Mouse (Mus musculus) hindbrain, embryonic 15.5 days (tissue): ENCODE results near the gene Tomm22. TPM values are rescaled to one million over a fixed set of nuclear protein-coding genes. Genes with fewer than 3 reads are reported as not detected.
A peak's percentile ranks its signal among the peaks of the same experiment; 100 is the strongest.
"Not testable (repeated sequence)": the region's sequence is repeated elsewhere in the genome, so short reads cannot be mapped to it uniquely, and the experiment has no call there.

Experiments used
- ATAC-seq: fragments of 200-750 bp; cut with Nextera tagmentation; 2 replicates; pipeline ENCODE4 v1.8.0; 2017; ENCODE audit warnings: low read depth, moderate number of reproducible peaks, moderate TSS enrichment; ENCODE audit not compliant: low FRiP score
- H3K27ac ChIP-seq: fragments of 300-500 bp; sonication (generic); replicated peaks from 2 replicates; pipeline ENCODE4 v1.5.1; 2015; ENCODE audit warnings: mild to moderate bottlenecking, inconsistent platforms
- H3K27me3 ChIP-seq: fragments of 300-500 bp; sonication (generic); 2 replicates; pipeline ENCODE4 v1.6.1; 2015; ENCODE audit warnings: control low read depth, inconsistent platforms
- H3K36me3 ChIP-seq: fragments of 300-500 bp; sonication (generic); 2 replicates; pipeline ENCODE4 v1.6.1; 2015; ENCODE audit warnings: control low read depth, inconsistent platforms
- H3K4me1 ChIP-seq: fragments of 300-500 bp; sonication (generic); replicated peaks from 2 replicates; pipeline ENCODE4 v1.6.1; 2015; ENCODE audit warnings: control low read depth, inconsistent platforms
- H3K4me2 ChIP-seq: fragments of 300-500 bp; sonication (generic); 2 replicates; pipeline ENCODE4 v1.6.1; 2015; ENCODE audit warnings: moderate library complexity, mild to moderate bottlenecking, inconsistent platforms
- H3K4me3 ChIP-seq: fragments of 300-500 bp; sonication (generic); 2 replicates; pipeline ENCODE4 v1.5.1; 2015; ENCODE audit warnings: mild to moderate bottlenecking, inconsistent platforms
- H3K9ac ChIP-seq: fragments of 300-500 bp; sonication (generic); 2 replicates; pipeline ENCODE4 v1.6.1; 2015; ENCODE audit warnings: inconsistent platforms
- H3K9me3 ChIP-seq: fragments of 300-500 bp; sonication (generic); 2 replicates; pipeline ENCODE4 v1.6.1; 2016; ENCODE audit warnings: control low read depth, inconsistent platforms
- WGBS: fragments of 180-500 bp; shearing (Covaris S2); methylation state at CpG from one replicate; pipeline ENCODE4 v1.1.7; 2015; 5-methylcytosine and 5-hydroxymethylcytosine counted together
- polyA plus RNA-seq: library from polyadenylated mRNA; unstranded; fragments of >200 nt; fragmentation: Nextera tagmentation; extraction: Ambion mirVana; gene quantifications from 2 replicates; pipeline ENCODE4 v1.2.1, GENCODE M21; 2015

Gene Tomm22
- polyA plus RNA-seq, 1 experiment from 2014 or later: 224 TPM

- H3K27me3 ChIP-seq: no peaks in the 10 kb centered on the region
- H3K27ac ChIP-seq: no peak overlapping the region
- H3K9me3 ChIP-seq: no peaks in the 10 kb centered on the region
- no peak for ATAC-seq
- H3K4me2 ChIP-seq: no peak overlapping the region
- H3K36me3 ChIP-seq: peaks cover 35% of the 10 kb centered on the region
- H3K4me3 ChIP-seq: no peak overlapping the region
- peaks cover 5% of the 10 kb centered on the region for H3K4me1 ChIP-seq
- no peak overlapping the region for H3K9ac ChIP-seq
- 93% methylated on average over 8 of the region's 8 CpGs for WGBS
Observed at GRCm38 (mm10) chr15:79664666-79665065, 6.0 kb upstream of the Tomm22 start.

- no peak overlapping the region for H3K27ac ChIP-seq
- H3K4me1 ChIP-seq: peaks cover 7% of the 10 kb centered on the region
- no peaks in the 10 kb centered on the region for H3K9me3 ChIP-seq
- no peaks in the 10 kb centered on the region for H3K27me3 ChIP-seq
- no peak overlapping the region for H3K9ac ChIP-seq
- H3K4me2 ChIP-seq: no peak overlapping the region
- 78% methylated on average over 10 of the region's 10 CpGs for WGBS
- no peak overlapping the region for H3K4me3 ChIP-seq
- H3K36me3 ChIP-seq: peaks cover 37% of the 10 kb centered on the region
- no peak for ATAC-seq
Observed at GRCm38 (mm10) chr15:79669195-79669594, 1.5 kb upstream of the Tomm22 start.

- Histone ChIP-seq H3K9ac (peak overlapping the region; percentile 80), H3K27ac (peak overlapping the region; percentile 70), H3K9me3 (no peaks in the 10 kb centered on the region), H3K27me3 (no peaks in the 10 kb centered on the region), H3K4me2 (peak overlapping the region; percentile 83), H3K36me3 (peaks cover 46% of the 10 kb centered on the region), H3K4me3 (peak overlapping the region; percentile 96), H3K4me1 (peaks cover 7% of the 10 kb centered on the region)
- ATAC-seq: peak; percentile 79
- under 1% methylated on average over 31 of the region's 37 CpGs for WGBS
Observed at GRCm38 (mm10) chr15:79670972-79671299, 275 bp downstream of the Tomm22 start.

GRCm38 (mm10) chr15:79671828-79672348, 1.2 kb downstream of the Tomm22 start:
- not testable (repeated sequence) for ATAC-seq, H3K27ac ChIP-seq, H3K4me1 ChIP-seq, H3K27me3 ChIP-seq, H3K9me3 ChIP-seq, H3K9ac ChIP-seq
- WGBS: 84% methylated on average over 11 of the region's 11 CpGs
- Histone ChIP-seq H3K4me2 (peak overlapping the region; percentile 83), H3K4me3 (peak overlapping the region; percentile 96), H3K36me3 (peaks cover 40% of the 10 kb centered on the region)

GRCm38 (mm10) chr15:79677936-79678335, 7.3 kb downstream of the Tomm22 start:
- WGBS: 88% methylated on average over 2 of the region's 2 CpGs
- Histone ChIP-seq H3K9me3 (no peaks in the 10 kb centered on the region), H3K4me3 (no peak overlapping the region), H3K27ac (no peak overlapping the region), H3K9ac (no peak overlapping the region), H3K4me1 (peaks cover 18% of the 10 kb centered on the region), H3K36me3 (peaks cover 30% of the 10 kb centered on the region), H3K27me3 (no peaks in the 10 kb centered on the region), H3K4me2 (no peak overlapping the region)
- ATAC-seq: no peak

GRCm38 (mm10) chr15:79681973-79682372, 11.3 kb downstream of the Tomm22 start:
- H3K4me2 ChIP-seq: no peak overlapping the region
- ATAC-seq: no peak
- no peaks in the 10 kb centered on the region for H3K36me3 ChIP-seq
- H3K4me3 ChIP-seq: no peak overlapping the region
- WGBS: 95% methylated on average over 4 of the region's 4 CpGs
- H3K9me3 ChIP-seq: no peaks in the 10 kb centered on the region
- no peak overlapping the region for H3K27ac ChIP-seq
- H3K9ac ChIP-seq: no peak overlapping the region
- peaks cover 57% of the 10 kb centered on the region for H3K4me1 ChIP-seq
- no peaks in the 10 kb centered on the region for H3K27me3 ChIP-seq

GRCm38 (mm10) chr15:79683146-79683545, 12.5 kb downstream of the Tomm22 start:
- H3K9ac ChIP-seq: no peak overlapping the region
- ATAC-seq: no peak
- no peaks in the 10 kb centered on the region for H3K36me3 ChIP-seq
- no peak overlapping the region for H3K4me3 ChIP-seq
- H3K9me3 ChIP-seq: no peaks in the 10 kb centered on the region
- WGBS: 85% methylated on average over 6 of the region's 6 CpGs
- no peak overlapping the region for H3K27ac ChIP-seq
- H3K4me1 ChIP-seq: peaks cover 57% of the 10 kb centered on the region
- no peaks in the 10 kb centered on the region for H3K27me3 ChIP-seq
- H3K4me2 ChIP-seq: peak overlapping the region; percentile 90

- H3K27me3 ChIP-seq: no peaks in the 10 kb centered on the region
- ATAC-seq: no peak
- no peaks in the 10 kb centered on the region for H3K36me3 ChIP-seq
- WGBS: 76% methylated on average over 19 of the region's 19 CpGs
- no peaks in the 10 kb centered on the region for H3K9me3 ChIP-seq
- H3K27ac ChIP-seq: no peak overlapping the region
- H3K9ac ChIP-seq: peak overlapping the region; percentile 90; the same call in 1 of the 2 replicates
- peak overlapping the region; percentile 95; the same call in 1 of the 2 replicates for H3K4me3 ChIP-seq
- peak overlapping the region; percentile 90 for H3K4me2 ChIP-seq
- H3K4me1 ChIP-seq: peaks cover 62% of the 10 kb centered on the region
Observed at GRCm38 (mm10) chr15:79683707-79684465, 13.2 kb downstream of the Tomm22 start.

- no peak for ATAC-seq
- H3K27me3 ChIP-seq: no peaks in the 10 kb centered on the region
- WGBS: 74% methylated on average over 6 of the region's 6 CpGs
- no peaks in the 10 kb centered on the region for H3K36me3 ChIP-seq
- H3K9me3 ChIP-seq: no peaks in the 10 kb centered on the region
- H3K27ac ChIP-seq: no peak overlapping the region
- H3K9ac ChIP-seq: peak overlapping the region; percentile 90
- peak overlapping the region; percentile 95 for H3K4me3 ChIP-seq
- peak overlapping the region; percentile 90 for H3K4me2 ChIP-seq
- H3K4me1 ChIP-seq: peaks cover 66% of the 10 kb centered on the region
Observed at GRCm38 (mm10) chr15:79684616-79685015, 14.0 kb downstream of the Tomm22 start.

- H3K27me3 ChIP-seq: no peaks in the 10 kb centered on the region
- peaks cover 71% of the 10 kb centered on the region for H3K4me1 ChIP-seq
- ATAC-seq: no peak
- H3K9ac ChIP-seq: peak overlapping the region; percentile 90
- WGBS: 55% methylated on average over 6 of the region's 6 CpGs
- peak overlapping the region; percentile 95 for H3K4me3 ChIP-seq
- no peaks in the 10 kb centered on the region for H3K9me3 ChIP-seq
- peak overlapping the region; percentile 90 for H3K4me2 ChIP-seq
- H3K27ac ChIP-seq: no peak overlapping the region
- H3K36me3 ChIP-seq: no peaks in the 10 kb centered on the region
Observed at GRCm38 (mm10) chr15:79685141-79685641, 14.5 kb downstream of the Tomm22 start.

GRCm38 (mm10) chr15:79686046-79686869, 15.6 kb downstream of the Tomm22 start:
- peak overlapping the region; percentile 95 for H3K4me3 ChIP-seq
- H3K36me3 ChIP-seq: no peaks in the 10 kb centered on the region
- 14% methylated on average over 15 of the region's 15 CpGs for WGBS
- H3K27me3 ChIP-seq: no peaks in the 10 kb centered on the region
- peak overlapping the region; percentile 90 for H3K4me2 ChIP-seq
- peak overlapping the region; percentile 90 for H3K9ac ChIP-seq
- H3K27ac ChIP-seq: no peak overlapping the region
- no peak for ATAC-seq
- peaks cover 65% of the 10 kb centered on the region for H3K4me1 ChIP-seq
- H3K9me3 ChIP-seq: no peaks in the 10 kb centered on the region

GRCm38 (mm10) chr15:79687175-79687574, 16.5 kb downstream of the Tomm22 start:
- H3K4me1 ChIP-seq: peaks cover 70% of the 10 kb centered on the region
- ATAC-seq: no peak
- no peaks in the 10 kb centered on the region for H3K9me3 ChIP-seq
- peak overlapping the region; percentile 94 for H3K27ac ChIP-seq
- peak overlapping the region; percentile 95 for H3K4me3 ChIP-seq
- H3K9ac ChIP-seq: peak overlapping the region; percentile 90
- no peaks in the 10 kb centered on the region for H3K36me3 ChIP-seq
- no peaks in the 10 kb centered on the region for H3K27me3 ChIP-seq
- peak overlapping the region; percentile 90 for H3K4me2 ChIP-seq
- 0% methylated on average over 33 of the region's 33 CpGs for WGBS
